ENCODE assay signal across 27 mouse cellular contexts in the genomic region with DNA sequence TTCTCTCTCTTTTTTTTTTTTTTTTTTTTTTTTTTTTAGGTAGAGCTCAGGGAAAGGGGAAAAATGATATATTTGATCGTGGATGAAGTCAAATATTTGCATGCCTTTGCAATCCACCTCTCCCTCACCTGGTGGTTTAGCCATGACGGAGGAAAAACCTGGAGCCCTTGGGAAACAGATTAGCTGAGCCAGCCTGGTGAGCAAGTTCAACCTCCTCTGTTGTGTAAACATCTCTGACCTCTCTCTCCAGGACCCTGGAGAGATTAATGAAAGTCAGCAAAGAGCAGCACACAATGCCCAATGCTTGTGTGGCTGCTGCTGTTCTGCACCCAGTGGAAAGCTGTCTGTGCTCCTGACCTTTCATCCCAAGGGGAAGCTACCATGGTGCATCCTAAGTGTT.
DNase-seq lines count a peak whose midpoint lies in the region; ATAC-seq lines count a peak whose summit lies in the region.
"Had no signal": no experiment of that assay in that cellular context is flagged by ENCODE, and none has a peak within 500 bp of the region (broad histone marks: within the 10 kb centered on the region; RNA-seq: fewer than 3 reads in every experiment).

No protein-coding gene starts in this region.

- H3K9me3 ChIP-seq in kidney, embryonic 16.5 days (ENCODE audit: low read length): no peaks in the 10 kb centered on the region
- no peaks in the 10 kb centered on the region for H3K9me3 ChIP-seq in lung, embryonic 16.5 days (ENCODE audit: control insufficient read depth, low read length)
- H3K9me3 ChIP-seq in stomach, embryonic 16.5 days (replicated peaks; ENCODE audit: control insufficient read depth, low read length): no peaks in the 10 kb centered on the region
- H3K9me3 ChIP-seq: embryonic facial prominence, embryonic 12.5 days; heart, embryonic 10.5 days; heart, embryonic 15.5 days; hindbrain, embryonic 12.5 days; limb, embryonic 12.5 days; liver, embryonic 15.5 days; midbrain, embryonic 15.5 days had no signal

- H3K27me3 ChIP-seq in kidney, embryonic 16.5 days (ENCODE audit: insufficient read depth, low read length): no peaks in the 10 kb centered on the region
- H3K27me3 ChIP-seq in lung, embryonic 16.5 days (ENCODE audit: control insufficient read depth, insufficient read depth, low read depth, low read length): no peaks in the 10 kb centered on the region
- no peaks in the 10 kb centered on the region for H3K27me3 ChIP-seq in stomach, embryonic 16.5 days (ENCODE audit: control insufficient read depth, insufficient read depth, low read length)
- H3K27me3 ChIP-seq: embryonic facial prominence, embryonic 12.5 days; heart, embryonic 15.5 days; hindbrain, embryonic 12.5 days; liver, embryonic 15.5 days; midbrain, embryonic 15.5 days had no signal

- no peak overlapping the region for H3K9ac ChIP-seq in kidney, embryonic 16.5 days (replicated peaks; ENCODE audit: low read length)
- no peak overlapping the region for H3K9ac ChIP-seq in lung, embryonic 16.5 days (ENCODE audit: low read length)
- H3K9ac ChIP-seq in stomach, embryonic 16.5 days (ENCODE audit: low read length): no peak overlapping the region
- H3K9ac ChIP-seq: embryonic facial prominence, embryonic 12.5 days; heart, embryonic 15.5 days; hindbrain, embryonic 12.5 days; limb, embryonic 12.5 days; liver, embryonic 15.5 days; midbrain, embryonic 15.5 days had no signal

- WGBS in kidney, embryonic 16.5 days: 59% methylated on average over 2 of the region's 2 CpGs
- WGBS in lung, embryonic 16.5 days: 22% methylated on average over 2 of the region's 2 CpGs
- 28% methylated on average over 2 of the region's 2 CpGs for WGBS in stomach, embryonic 16.5 days

- no peak overlapping the region for H3K4me2 ChIP-seq in kidney, embryonic 16.5 days (replicated peaks; ENCODE audit: low read depth, low read length)
- H3K4me2 ChIP-seq in lung, embryonic 16.5 days (ENCODE audit: low read depth, low read length): no peak overlapping the region
- no peak overlapping the region for H3K4me2 ChIP-seq in stomach, embryonic 16.5 days (ENCODE audit: low read depth, low read length)
- H3K4me2 ChIP-seq: embryonic facial prominence, embryonic 12.5 days; heart, embryonic 15.5 days; hindbrain, embryonic 12.5 days; limb, embryonic 12.5 days; liver, embryonic 15.5 days; midbrain, embryonic 15.5 days had no signal

- no peak overlapping the region for H3K27ac ChIP-seq in kidney, embryonic 16.5 days (ENCODE audit: low read length)
- H3K27ac ChIP-seq in lung, embryonic 16.5 days (ENCODE audit: low read length): no peak overlapping the region
- no peak overlapping the region for H3K27ac ChIP-seq in stomach, embryonic 16.5 days (ENCODE audit: low read length)
- H3K27ac ChIP-seq: embryonic facial prominence, embryonic 12.5 days; heart, embryonic 10.5 days; heart, embryonic 15.5 days; hindbrain, embryonic 12.5 days; hindbrain, postnatal 0 days; left cerebral cortex, adult 2 months; limb, embryonic 12.5 days; liver, embryonic 15.5 days; midbrain, embryonic 15.5 days had no signal

- no peaks in the 10 kb centered on the region for H3K4me1 ChIP-seq in kidney, embryonic 16.5 days (ENCODE audit: insufficient read depth, low read length)
- H3K4me1 ChIP-seq in lung, embryonic 16.5 days (replicated peaks; ENCODE audit: control insufficient read depth, insufficient read depth, low read length): 0 out of 2 replicates have a peak, but pooled peaks cover 5% of the 10 kb centered on the region
- H3K4me1 ChIP-seq in stomach, embryonic 16.5 days (ENCODE audit: control insufficient read depth, insufficient read depth, low read length): no peaks in the 10 kb centered on the region
- H3K4me1 ChIP-seq: embryonic facial prominence, embryonic 12.5 days; heart, embryonic 10.5 days; heart, embryonic 15.5 days; limb, embryonic 12.5 days; liver, embryonic 15.5 days had no signal

- no peak for ATAC-seq in kidney, embryonic 16.5 days (ENCODE audit: low FRiP score, low TSS enrichment)
- peak; percentile 68; the same call in 1 of the 2 replicates for ATAC-seq in lung, embryonic 16.5 days (ENCODE audit: low read depth)
- peak; percentile 85 for ATAC-seq in stomach, embryonic 16.5 days (ENCODE audit: insufficient read depth, low FRiP score)
- ATAC-seq: forebrain, embryonic 14.5 days; hindbrain, postnatal 0 days; intestine, postnatal 0 days; midbrain, embryonic 15.5 days had no signal

- no peaks in the 10 kb centered on the region for H3K36me3 ChIP-seq in kidney, embryonic 16.5 days (ENCODE audit: insufficient read depth, low read length)
- H3K36me3 ChIP-seq in lung, embryonic 16.5 days (ENCODE audit: control insufficient read depth, insufficient read depth, low read length): no peaks in the 10 kb centered on the region
- H3K36me3 ChIP-seq in stomach, embryonic 16.5 days (ENCODE audit: control insufficient read depth, insufficient read depth, low read length): no peaks in the 10 kb centered on the region
- H3K36me3 ChIP-seq: embryonic facial prominence, embryonic 12.5 days; heart, embryonic 10.5 days; heart, embryonic 15.5 days; hindbrain, embryonic 12.5 days; limb, embryonic 12.5 days; liver, embryonic 15.5 days; midbrain, embryonic 15.5 days had no signal

- peak; percentile 4 for DNase-seq in kidney, adult 9 months
- no peak for DNase-seq in lung, postnatal 4 days
- DNase-seq in layer of hippocampus, postnatal 14 days (ENCODE audit: low spot score in 2 of 2): no peak
- DNase-seq: adrenal gland, postnatal 25 days; B cell, adult 2 months; cerebellum, adult 11-12 months; cerebellum, adult 9-11 months; embryo, embryonic 11 days; gastrocnemius, postnatal 25 days; heart, adult 11 months; heart, postnatal 36 days; right cerebral cortex, postnatal 25 days; thymus, postnatal 4 days had no signal

- no peak overlapping the region for H3K4me3 ChIP-seq in kidney, embryonic 16.5 days (ENCODE audit: low read length)
- H3K4me3 ChIP-seq in lung, embryonic 16.5 days (ENCODE audit: low read length): no peak overlapping the region
- H3K4me3 ChIP-seq in stomach, embryonic 16.5 days (replicated peaks; ENCODE audit: low read length): no peak overlapping the region
- H3K4me3 ChIP-seq: embryonic facial prominence, embryonic 12.5 days; heart, embryonic 10.5 days; heart, embryonic 15.5 days; hindbrain, embryonic 12.5 days; left cerebral cortex, adult 2 months; limb, embryonic 12.5 days; liver, embryonic 15.5 days; midbrain, embryonic 15.5 days had no signal
